Mouse (Mus musculus): Measurements from ENCODE around the gene C1ql4.
A peak's percentile ranks its signal among the peaks of the same experiment; 100 is the strongest.

- TF ChIP-seq CTCF (IDR thresholded peaks at IDR 0.05; ENCODE audit: control insufficient read depth, insufficient read depth, insufficient read length), result peak; percentile 51
- no peak for TF ChIP-seq MYOG (IDR thresholded peaks at IDR 0.05; ENCODE audit: control insufficient read depth, extremely low read depth, insufficient read length)
- TF ChIP-seq FOSL1 (IDR thresholded peaks at IDR 0.05; ENCODE audit: insufficient read depth, low read length, poor library complexity, severe bottlenecking), result no peak
Measured at GRCm38 (mm10) chr15:99049473-99050253, 38.0 kb downstream of the C1ql4 start.

Data from C2C12 (cell line).